ENCODE assay signal across 13 mouse cellular contexts in genomic region chr1:127310011-127310410, GRCm38 (mm10).
"Had no signal": no experiment of that assay in that cellular context is flagged by ENCODE, and none has a peak within 500 bp of the region (broad histone marks: within the 10 kb centered on the region; RNA-seq: fewer than 3 reads in every experiment).

No protein-coding gene starts in this region.

- DNase-seq: retina, postnatal 1 day; right cerebral cortex, adult 18-20 months; right cerebral cortex, postnatal 14 days; right cerebral cortex, postnatal 25 days; right cerebral cortex, postnatal 4 days; spleen, adult 18-20 months; thymus, adult 18-20 months; thymus, postnatal 4 days had no signal

- H3K4me3 ChIP-seq: neural tube, embryonic 12.5 days; neural tube, embryonic 13.5 days; neural tube, embryonic 15.5 days; stomach, embryonic 15.5 days had no signal

- H3K4me2 ChIP-seq: neural tube, embryonic 12.5 days; neural tube, embryonic 13.5 days; neural tube, embryonic 15.5 days; stomach, embryonic 15.5 days had no signal

- H3K27ac ChIP-seq: neural tube, embryonic 12.5 days; neural tube, embryonic 13.5 days; neural tube, embryonic 15.5 days; stomach, embryonic 15.5 days; stomach, postnatal 0 days had no signal

- H3K9ac ChIP-seq: neural tube, embryonic 12.5 days; neural tube, embryonic 13.5 days; neural tube, embryonic 15.5 days; stomach, embryonic 15.5 days had no signal

- H3K36me3 ChIP-seq: neural tube, embryonic 12.5 days; neural tube, embryonic 13.5 days; neural tube, embryonic 15.5 days; stomach, embryonic 15.5 days had no signal

- H3K9me3 ChIP-seq: neural tube, embryonic 12.5 days; neural tube, embryonic 13.5 days; neural tube, embryonic 15.5 days; stomach, embryonic 15.5 days had no signal

- H3K27me3 ChIP-seq: neural tube, embryonic 12.5 days; neural tube, embryonic 13.5 days; neural tube, embryonic 15.5 days; stomach, embryonic 15.5 days had no signal
